Mouse (Mus musculus) kidney, adult 2 months (tissue): ENCODE results near the gene Mgat3. TPM values are rescaled to one million over a fixed set of nuclear protein-coding genes. Genes with fewer than 3 reads are reported as not detected.

Experiments
- DNase-seq: peaks from one replicate; pipeline ENCODE4 v3.0.0; 2021
- H3K27ac ChIP-seq: fragments of 200-500 bp; 2 replicates; pipeline ENCODE4 v1.5.1; 2012; ENCODE audit warnings: low read depth, low read length, control low read depth, inconsistent platforms; ENCODE audit not compliant: insufficient read depth
- H3K27me3 ChIP-seq: fragments of 200-500 bp; replicated peaks from 2 replicates; pipeline ENCODE4 v1.6.1; 2012; ENCODE audit warnings: mild to moderate bottlenecking, moderate library complexity, low read length, inconsistent platforms; ENCODE audit not compliant: control insufficient read depth, insufficient read depth
- H3K36me3 ChIP-seq: fragments of 200-500 bp; 2 replicates; pipeline ENCODE4 v1.6.1; 2012; ENCODE audit warnings: mild to moderate bottlenecking, moderate library complexity, low read length, inconsistent platforms; ENCODE audit not compliant: control insufficient read depth, insufficient read depth
- H3K4me1 ChIP-seq: fragments of 200-500 bp; 2 replicates; pipeline ENCODE4 v1.6.1; 2011; ENCODE audit warnings: low read length; ENCODE audit not compliant: control insufficient read depth, insufficient read depth
- H3K4me3 ChIP-seq: fragments of 200-500 bp; 2 replicates; pipeline ENCODE4 v1.5.1; 2011; ENCODE audit warnings: mild to moderate bottlenecking, low read depth, low read length, control low read depth; ENCODE audit not compliant: insufficient read depth
- CTCF ChIP-seq: fragments of 200-500 bp; conservative IDR thresholded peaks from 2 replicates; pipeline ENCODE4 v1.5.1; 2011; ENCODE audit warnings: low read depth, mild to moderate bottlenecking, control low read depth, low read length, moderate library complexity, mixed read lengths; ENCODE audit not compliant: insufficient read depth, insufficient read length
- POLR2A ChIP-seq: fragments of 200-500 bp; IDR thresholded peaks from one replicate; pipeline ENCODE4 v1.6.1; 2011; ENCODE audit warnings: low read depth, low read length, control low read depth
- WGBS: fragments of 180-500 bp; shearing (Covaris S2); methylation state at CpG from one replicate; pipeline ENCODE4 v1.1.7; 2018; 5-methylcytosine and 5-hydroxymethylcytosine counted together
- polyA plus RNA-seq: library from polyadenylated mRNA; depleted of rRNA; stranded (reverse); fragments of >200 nt; gene quantifications from 2 replicates; pipeline ENCODE4 v1.2.3, GENCODE M21; 2012

The Mgat3 gene
- polyA plus RNA-seq, 1 experiment: 70.5 TPM

GRCm38 (mm10) chr15:80158707-80159090 is 14.8 kb upstream of the Mgat3 start:
- TF ChIP-seq CTCF: no peak
- no peak for TF ChIP-seq POLR2A
- Histone ChIP-seq H3K27ac (peak overlapping the region; percentile 37), H3K4me3 (no peak overlapping the region), H3K4me1 (peaks cover 42% of the 10 kb centered on the region), H3K27me3 (no peaks in the 10 kb centered on the region), H3K36me3 (no peaks in the 10 kb centered on the region; the same call in 1 of the 2 replicates)
- WGBS: 40% methylated on average over 4 of the region's 4 CpGs
- no peak for DNase-seq

DNA sequence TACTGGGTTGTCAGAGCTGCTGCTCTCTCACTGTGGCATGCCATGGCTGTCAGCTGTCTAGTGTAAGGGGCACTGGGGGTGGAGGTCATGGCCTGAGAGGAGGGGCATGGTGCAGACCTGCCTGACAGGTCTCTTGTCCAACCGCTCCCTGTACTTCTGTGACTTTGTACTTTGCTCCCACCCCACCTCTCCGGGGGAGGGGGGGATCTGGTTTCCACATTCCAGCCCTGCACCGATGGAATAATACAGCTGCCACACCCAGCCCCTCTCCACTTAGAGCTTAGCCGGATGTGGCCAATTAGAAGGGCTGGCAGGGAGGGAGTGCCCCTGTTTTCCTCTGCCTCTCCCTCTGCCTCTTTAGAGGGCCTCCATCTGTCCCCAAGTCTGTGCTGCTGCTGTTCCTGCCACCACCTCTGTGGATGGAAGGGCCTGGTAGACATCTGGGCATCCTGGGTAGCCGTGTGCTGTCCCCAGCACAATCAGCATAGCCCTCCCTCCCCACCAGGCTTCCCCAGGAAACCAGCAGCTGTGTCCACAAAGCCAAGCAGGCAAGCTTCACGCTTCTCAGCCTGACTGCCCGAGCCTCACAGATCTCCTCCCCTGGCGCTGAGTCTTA is 14.1 kb upstream of the Mgat3 start:
- Histone ChIP-seq H3K27ac (peak overlapping the region; percentile 37), H3K27me3 (no peaks in the 10 kb centered on the region), H3K4me3 (no peak overlapping the region), H3K36me3 (no peaks in the 10 kb centered on the region; the same call in 1 of the 2 replicates), H3K4me1 (peaks cover 42% of the 10 kb centered on the region)
- WGBS: 15% methylated on average over 8 of the region's 8 CpGs
- no peak for TF ChIP-seq POLR2A
- no peak for TF ChIP-seq CTCF
- peak; percentile 93 for DNase-seq

DNA sequence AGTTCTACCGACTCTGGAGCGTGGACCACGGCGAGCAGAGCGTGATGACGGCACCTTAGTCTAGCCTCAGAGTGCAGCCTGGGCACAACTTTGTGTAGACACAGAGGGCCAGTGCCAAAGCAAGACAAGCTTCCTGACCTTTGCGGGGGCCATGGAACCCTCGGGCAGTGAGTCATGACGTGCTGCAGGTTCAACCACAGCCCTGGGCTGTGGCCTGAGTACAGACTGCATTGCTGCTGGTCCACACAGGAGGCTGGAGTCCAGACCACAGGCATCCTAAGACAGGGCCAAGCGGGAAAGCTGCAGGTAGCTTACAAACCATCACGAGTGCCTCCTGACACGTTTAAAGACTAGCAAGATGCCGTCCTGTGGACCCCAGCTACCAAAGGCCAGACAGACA is 13.3 kb upstream of the Mgat3 start:
- peak; percentile 32 for DNase-seq
- WGBS: 56% methylated on average over 13 of the region's 13 CpGs
- peaks cover 42% of the 10 kb centered on the region for H3K4me1 ChIP-seq
- peak overlapping the region; percentile 37 for H3K27ac ChIP-seq
- no peak overlapping the region for H3K4me3 ChIP-seq
- TF ChIP-seq POLR2A (no peak), CTCF (no peak)
- no peaks in the 10 kb centered on the region for H3K27me3 ChIP-seq
- H3K36me3 ChIP-seq: no peaks in the 10 kb centered on the region; the same call in 1 of the 2 replicates

DNA sequence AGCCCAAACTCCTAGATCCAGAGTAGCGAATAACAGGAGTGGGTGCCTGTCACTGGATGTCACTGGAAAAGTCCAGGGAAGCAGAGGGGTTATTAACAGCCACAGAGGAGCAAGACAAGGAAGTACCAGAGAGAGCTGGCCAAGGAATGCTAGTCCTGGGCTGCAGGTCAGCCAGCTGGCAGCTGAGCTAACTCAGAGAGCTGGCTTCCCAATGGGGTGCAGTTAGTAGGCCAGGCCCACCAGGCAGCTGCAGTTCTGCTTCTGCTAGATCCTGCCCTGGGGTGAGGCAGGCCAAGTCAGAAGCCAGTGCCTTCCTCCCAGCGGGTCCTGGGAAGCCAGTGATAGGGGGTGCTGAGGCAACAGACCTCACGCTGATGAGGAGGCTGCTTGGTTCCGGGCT is 12.8 kb upstream of the Mgat3 start:
- DNase-seq: peak; percentile 41
- Histone ChIP-seq H3K27me3 (no peaks in the 10 kb centered on the region), H3K27ac (peak overlapping the region; percentile 37; the same call in 1 of the 2 replicates), H3K4me1 (peaks cover 42% of the 10 kb centered on the region), H3K4me3 (no peak overlapping the region), H3K36me3 (no peaks in the 10 kb centered on the region; the same call in 1 of the 2 replicates)
- TF ChIP-seq CTCF (no peak), POLR2A (no peak)
- 82% methylated on average over 4 of the region's 4 CpGs for WGBS

- H3K36me3 ChIP-seq: no peaks in the 10 kb centered on the region; the same call in 1 of the 2 replicates
- TF ChIP-seq POLR2A: no peak
- no peak for TF ChIP-seq CTCF
- 72% methylated on average over 3 of the region's 3 CpGs for WGBS
- peak overlapping the region; percentile 11; the same call in 1 of the 2 replicates for H3K27ac ChIP-seq
- peaks cover 42% of the 10 kb centered on the region for H3K4me1 ChIP-seq
- DNase-seq: no peak
- H3K27me3 ChIP-seq: no peaks in the 10 kb centered on the region
- no peak overlapping the region for H3K4me3 ChIP-seq
These were observed 12.3 kb upstream of the Mgat3 start for GRCm38 (mm10) chr15:80161199-80161598.

- no peak for TF ChIP-seq CTCF
- no peak for TF ChIP-seq POLR2A
- Histone ChIP-seq H3K27me3 (no peaks in the 10 kb centered on the region), H3K4me3 (no peak overlapping the region), H3K4me1 (peaks cover 34% of the 10 kb centered on the region), H3K27ac (no peak overlapping the region), H3K36me3 (no peaks in the 10 kb centered on the region; the same call in 1 of the 2 replicates)
- DNase-seq: no peak
- WGBS: 79% methylated on average over 4 of the region's 4 CpGs
These were observed 11.0 kb upstream of the Mgat3 start for GRCm38 (mm10) chr15:80162401-80162964.

DNA sequence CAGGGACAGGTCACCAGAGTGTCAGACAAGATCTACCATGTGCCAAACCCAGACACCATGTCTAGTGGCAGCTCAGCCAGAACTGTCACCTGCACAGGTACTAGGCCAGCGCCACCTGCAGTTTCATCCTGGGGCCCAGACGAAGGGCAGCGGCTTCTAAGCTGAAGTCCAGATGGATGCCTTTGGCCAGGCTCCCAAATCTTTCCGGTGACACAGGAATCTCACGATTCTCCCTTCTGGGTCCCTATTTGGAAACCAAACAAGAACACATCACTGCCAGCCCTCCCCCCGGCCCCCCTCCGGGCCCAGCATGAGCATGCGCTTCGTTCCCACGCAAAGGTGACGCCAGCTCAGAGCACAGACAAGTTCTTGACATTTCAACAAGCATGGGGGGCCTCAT is 10.2 kb upstream of the Mgat3 start:
- DNase-seq: no peak
- 82% methylated on average over 11 of the region's 11 CpGs for whole genome bisulfite sequencing
- Histone ChIP-seq H3K4me1 (peaks cover 28% of the 10 kb centered on the region), H3K27me3 (no peaks in the 10 kb centered on the region), H3K4me3 (no peak overlapping the region), H3K36me3 (no peaks in the 10 kb centered on the region; the same call in 1 of the 2 replicates), H3K27ac (no peak overlapping the region)
- TF ChIP-seq CTCF: no peak
- no peak for TF ChIP-seq POLR2A
